Mouse (Mus musculus) adrenal gland, postnatal 25 days (tissue): Measurements from ENCODE around the gene Chrm1. TPM values are rescaled to one million over a fixed set of nuclear protein-coding genes. Genes with fewer than 3 reads are reported as not detected.

ENCODE experiments used
- DNase-seq: peaks from one replicate; pipeline ENCODE4 v3.0.0; 2021; ENCODE audit warnings: mixed read lengths
- total RNA-seq: library from RNA; stranded (reverse); gene quantifications from 2 replicates; pipeline ENCODE4 v1.2.3, GENCODE M21; 2021

Gene Chrm1
- total RNA-seq, 1 experiment from 2014 or later, result 2.4 TPM

DNA sequence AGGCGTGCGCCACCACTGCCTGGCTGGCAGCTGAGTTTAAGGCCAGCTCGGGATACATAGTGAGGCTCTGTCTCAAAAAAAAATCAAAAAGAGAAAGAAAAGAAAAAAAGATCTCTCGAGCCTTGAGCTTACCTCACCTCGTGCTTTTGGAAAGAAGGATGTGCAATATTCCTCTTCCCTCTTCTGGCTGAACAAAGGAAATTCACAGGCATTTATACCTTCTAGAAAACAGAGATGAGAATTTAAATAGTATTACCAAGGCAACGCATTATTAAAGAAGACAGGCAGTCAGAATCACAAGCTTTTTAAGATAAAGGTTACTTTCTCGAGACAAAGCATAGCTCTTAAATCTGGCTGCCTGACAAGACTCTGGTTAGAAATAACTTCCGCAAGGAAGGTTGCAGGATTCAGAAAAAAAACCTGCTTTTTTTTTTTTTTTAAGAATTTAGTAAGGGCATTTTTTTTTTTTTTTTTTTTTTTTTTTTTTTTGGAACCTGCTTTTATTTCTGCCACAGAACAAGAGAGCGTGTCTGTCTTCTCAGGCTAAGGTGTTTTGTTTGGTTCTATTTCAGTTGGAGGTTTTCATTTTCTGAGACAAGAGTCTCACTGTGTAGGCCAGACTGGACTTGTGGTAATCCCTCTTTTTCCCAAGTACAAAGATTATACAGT, 28.4 kb downstream of the Chrm1 start:
- no peak for DNase-seq

DNA sequence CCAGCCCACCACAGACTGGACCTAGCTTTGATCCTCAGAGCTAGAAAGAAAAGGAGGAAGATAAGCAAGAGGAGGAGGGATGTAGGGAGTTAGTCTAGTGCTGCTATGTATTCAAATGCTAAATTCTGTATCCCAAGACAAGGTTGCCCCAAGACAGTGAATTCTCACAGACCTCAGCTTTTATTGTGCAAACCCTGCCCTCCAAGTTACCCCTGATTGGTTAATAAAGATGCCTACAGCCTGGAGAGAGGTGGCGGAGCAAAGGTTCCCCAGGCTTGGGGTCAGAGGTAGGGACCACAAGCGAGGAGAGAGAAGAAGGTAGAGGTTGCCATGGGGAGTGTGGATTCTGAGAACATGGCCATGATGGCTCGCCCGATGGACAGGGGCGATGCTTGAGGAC, 29.2 kb downstream of the Chrm1 start:
- DNase-seq, result no peak

DNA sequence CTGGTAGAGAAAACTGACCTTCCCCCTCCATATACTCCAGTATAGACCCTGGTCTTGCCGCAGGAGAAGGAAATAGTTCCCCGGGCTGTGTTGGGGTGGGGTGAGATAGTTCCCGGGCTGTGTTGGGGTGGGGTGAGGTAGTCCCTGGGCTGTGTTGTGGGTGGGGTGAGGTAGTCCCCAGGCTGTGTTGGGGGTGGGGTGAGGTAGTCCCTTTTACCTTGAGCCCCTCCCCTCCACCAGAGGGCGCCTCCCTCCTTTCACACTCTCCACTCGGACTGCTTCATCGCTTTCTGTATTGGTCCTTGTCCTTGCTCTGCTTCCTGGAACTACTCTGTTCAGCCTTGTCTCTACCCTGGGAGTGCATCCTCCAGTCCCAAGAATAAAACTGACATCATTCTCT, 31.7 kb downstream of the Chrm1 start:
- peak; percentile 38 for DNase-seq

DNA sequence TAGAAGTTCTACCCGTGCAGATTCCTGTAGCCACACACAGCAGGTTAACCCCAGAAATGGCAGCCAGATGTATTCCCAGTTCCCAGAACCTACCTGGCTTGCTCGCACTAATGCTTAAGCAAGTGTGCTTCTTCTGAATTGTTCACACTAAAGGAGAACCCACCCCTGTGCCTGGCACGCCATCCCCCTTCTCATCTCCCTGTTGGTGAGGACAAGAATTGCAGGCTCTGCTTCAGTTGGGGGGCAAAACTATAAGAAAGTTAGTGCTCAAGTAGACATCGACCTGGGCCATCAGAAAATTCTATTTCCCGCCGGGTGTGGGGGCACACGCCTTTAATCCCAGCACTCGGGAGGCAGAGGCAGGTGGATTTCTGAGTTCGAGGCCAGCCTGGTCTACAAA, 36.1 kb downstream of the Chrm1 start:
- no peak for DNase-seq

DNA sequence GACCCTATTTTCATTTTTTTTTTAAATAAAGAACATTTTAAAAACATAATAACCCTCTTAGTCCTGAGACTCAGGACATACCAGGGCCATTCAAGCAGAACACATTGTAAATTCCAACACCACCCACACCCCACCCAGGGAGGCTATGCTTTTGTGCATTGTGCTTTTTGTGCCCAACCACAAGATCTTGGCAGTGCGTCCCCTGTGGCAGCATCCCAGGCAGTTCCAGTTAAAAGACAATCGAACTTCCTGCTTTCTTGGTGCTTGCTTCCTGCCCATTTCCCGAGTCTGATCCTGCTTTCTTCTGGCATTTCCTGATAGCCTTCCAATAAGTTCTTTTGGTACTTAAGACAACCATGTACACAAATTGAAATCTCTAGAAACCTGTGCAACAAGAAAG, 38.9 kb downstream of the Chrm1 start:
- no peak for DNase-seq

DNA sequence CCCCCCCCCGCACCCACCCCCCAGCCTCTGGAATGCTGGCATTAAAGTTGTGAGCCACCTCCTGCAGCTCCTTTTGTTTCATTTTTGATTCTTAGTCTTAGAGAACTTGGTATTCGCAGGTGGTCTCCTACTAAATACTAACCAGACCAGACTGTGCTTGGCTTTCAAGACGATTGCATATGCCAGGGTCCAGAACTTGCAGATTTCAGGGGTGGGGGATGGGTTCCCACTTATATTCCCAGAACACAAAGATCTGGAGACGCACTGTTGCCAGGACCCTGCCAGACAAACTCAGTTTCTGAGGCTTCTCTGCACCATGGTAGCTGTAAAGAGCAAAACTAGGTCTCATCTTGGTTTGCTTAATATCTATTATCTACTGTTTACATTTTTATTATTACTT, 40.0 kb downstream of the Chrm1 start:
- DNase-seq, result no peak

DNA sequence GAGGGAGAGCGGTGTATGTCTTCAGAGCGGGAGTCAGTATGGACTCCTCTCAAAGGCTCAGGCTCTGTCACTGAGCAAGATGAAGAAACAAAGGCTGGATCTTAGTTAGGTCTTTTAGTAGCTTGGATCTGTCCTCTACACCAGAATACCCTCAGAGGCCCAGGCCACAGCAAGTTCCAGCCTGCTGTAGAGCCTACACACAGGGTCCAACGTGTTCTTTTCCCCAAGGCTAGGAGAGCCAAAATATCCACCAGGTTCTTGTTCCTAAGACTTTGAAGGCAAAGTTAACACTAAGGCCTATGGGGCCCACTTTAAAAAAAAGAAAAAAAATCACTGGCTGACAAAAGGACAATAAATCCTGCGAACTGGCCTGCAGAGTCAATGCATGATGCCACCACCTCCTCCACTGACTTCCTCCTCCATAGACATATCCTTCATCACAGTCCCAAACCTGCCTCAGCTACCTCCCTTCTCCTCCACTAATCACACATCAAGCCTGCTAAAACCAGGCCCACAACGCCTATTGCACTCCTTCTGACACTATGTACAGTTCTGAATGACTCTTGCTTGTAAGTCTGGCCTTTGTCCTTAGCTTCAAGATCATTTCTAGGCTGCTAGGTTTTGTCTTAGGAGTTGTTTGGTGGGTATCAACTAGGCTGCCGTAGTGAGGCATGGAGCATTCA, 41.6 kb downstream of the Chrm1 start:
- no peak for DNase-seq

DNA sequence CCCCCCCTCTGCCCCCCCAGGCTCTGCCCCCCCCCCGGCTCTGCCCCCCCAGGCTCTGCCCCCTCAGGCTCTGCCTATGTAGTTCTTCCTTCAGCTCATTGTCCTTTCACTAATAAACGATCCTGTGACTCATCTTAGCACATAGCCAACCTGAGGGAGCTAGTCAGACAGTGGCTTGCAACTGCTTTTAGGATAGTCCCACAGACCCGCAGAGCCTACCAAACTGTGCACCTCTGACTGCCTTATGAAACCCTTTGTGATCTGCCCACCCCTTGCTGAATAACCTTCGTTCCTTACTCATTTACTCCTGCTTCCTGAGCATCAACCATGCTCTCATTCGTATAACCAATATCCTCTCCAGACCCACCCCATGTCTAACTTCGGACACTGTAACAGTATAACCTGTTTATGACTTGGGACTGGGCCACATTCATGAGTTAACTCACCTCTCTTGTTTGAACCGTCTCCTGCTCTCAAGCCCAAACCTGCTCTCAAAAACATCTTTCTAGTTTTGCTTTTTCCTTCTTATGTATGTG, 42.6 kb downstream of the Chrm1 start:
- no peak for DNase-seq

DNA sequence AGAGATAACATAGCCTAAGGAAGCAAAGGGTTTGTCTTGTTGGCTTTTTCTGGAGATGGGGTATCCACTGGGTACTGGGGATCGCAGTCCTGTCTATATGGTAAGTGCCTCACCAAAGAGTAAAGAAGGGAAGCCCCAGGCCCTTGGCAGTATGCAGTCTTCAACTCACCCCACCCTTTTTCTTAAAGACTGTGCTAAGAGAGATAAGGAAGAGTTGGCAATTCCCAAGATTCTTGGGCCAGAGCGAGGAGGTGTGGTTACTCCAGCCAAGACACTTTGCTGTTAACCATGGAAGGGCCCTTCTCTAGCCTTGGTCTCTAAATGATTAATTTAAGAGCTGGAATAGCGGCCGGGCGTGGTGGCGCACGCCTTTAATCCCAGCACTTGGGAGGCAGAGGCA, 43.3 kb downstream of the Chrm1 start:
- no peak for DNase-seq

DNA sequence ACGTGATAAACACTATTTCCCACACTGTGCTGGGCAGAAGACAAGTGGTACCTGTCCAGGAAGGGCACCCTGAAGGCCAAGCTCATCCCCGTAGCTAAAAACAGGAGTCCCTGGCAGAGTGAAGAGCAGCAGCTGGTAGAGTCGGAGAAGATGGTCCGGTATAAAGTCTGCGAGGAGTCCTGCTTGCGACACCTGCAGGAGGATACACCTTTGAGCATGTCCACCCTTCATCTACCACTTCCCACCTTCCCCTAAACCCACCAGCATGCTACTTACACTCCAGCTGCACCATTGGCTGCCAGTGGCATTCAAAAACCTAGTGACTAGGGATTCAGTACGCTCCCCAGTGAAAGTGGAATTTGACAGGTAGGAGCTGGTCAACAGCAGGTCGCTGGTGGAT, 45.4 kb downstream of the Chrm1 start:
- DNase-seq, result no peak

DNA sequence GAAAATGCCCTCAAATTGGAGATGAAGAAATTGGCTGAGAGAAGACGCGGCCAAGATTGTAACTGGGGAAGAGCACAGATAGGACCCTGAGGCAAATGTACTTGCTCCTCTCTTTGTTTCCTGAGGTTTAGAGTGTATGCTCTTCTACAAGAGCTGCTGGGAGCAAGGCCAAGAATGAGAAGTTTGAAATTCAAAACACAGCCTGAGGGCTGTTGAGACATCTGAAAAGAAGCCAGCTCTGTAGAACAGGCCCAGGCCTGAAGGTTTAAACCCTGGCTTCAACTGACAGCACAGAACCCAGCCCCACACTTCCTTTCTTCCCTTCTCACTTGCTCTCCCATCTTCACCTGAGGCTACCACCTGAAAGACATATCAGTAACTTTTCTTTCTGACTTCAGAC, 46.5 kb downstream of the Chrm1 start:
- DNase-seq, result no peak

DNA sequence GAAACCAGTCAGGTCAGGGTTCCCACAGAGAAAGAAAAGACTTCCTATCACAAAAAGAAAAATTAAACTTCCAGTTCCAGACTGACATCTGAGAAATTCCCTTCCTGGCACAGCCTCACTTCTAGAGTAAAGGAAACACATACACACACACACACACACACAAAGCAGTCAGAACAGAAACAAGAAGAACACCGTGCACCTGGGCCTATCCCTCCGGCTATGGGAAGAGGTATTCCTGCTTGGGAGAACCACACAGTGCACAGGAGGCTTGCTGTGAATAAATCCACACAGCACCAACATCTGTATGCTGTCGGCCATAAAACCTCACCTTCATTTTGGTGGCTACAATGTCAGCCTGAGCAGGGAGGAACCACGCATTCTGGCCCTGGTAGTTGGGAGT, 47.9 kb downstream of the Chrm1 start:
- DNase-seq, result no peak

DNA sequence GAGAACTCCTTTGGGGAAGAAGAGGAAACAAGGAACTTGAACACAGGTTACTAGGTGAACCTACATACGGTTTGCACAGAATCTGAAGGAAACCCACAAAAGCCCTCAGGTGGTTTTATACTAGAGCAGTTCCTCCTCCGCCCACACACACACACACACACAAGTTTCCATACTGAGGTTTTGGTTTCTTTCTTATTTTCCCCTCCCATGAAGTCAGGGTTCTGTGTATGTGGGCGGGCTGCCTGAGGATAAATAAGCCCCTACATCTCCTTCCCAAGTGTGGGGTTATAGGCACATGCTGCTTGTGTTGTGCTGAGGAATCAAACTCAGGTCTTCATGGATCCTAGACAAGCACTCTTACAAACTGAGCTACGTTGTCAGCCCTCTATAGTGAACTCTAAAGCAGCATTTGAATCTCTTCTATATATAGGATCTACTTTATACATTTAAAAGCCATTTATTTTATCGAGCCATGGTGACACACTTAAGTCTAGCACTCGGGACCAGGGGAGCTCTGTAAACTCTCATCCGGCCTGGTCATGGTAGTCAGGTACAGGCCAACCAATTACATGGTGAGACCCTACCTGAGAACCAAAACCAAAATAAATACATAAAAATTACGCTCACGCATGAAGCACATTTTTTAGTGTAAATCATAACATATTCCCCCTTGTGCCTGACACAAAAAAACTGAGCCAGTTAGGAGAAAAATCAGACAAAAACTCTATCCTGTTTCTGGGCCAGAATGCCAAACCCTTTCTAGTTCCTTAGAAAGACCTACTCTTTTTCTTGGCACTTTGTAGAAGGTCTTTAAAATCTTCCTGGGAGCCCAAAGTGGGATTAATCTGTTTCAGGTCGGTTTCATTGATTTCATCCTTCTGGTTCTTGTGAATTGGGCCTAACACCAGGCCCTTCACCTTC, 48.6 kb downstream of the Chrm1 start:
- no peak for DNase-seq

DNA sequence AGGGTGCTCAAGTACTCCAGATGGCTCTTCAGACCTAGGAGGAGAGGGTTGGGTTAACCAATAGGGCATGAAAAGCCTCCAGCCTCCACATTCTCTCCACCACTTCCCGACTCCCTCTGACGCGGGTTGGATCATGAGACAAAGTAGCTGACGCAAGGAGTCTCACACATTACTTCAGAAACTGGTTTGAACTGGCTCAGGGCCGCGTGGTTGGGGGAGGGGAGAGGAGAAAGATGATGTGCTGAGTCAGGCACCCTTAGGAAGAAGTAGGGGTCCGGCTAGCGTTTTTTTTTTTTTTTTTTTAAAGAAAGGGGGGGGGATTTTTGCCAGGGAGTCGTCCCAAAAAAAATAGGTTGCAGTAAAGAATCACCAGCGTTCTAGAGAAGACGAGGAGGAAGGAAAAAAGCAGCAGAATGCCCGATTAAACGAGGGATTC, 49.3 kb downstream of the Chrm1 start:
- DNase-seq, result peak; percentile 69

DNA sequence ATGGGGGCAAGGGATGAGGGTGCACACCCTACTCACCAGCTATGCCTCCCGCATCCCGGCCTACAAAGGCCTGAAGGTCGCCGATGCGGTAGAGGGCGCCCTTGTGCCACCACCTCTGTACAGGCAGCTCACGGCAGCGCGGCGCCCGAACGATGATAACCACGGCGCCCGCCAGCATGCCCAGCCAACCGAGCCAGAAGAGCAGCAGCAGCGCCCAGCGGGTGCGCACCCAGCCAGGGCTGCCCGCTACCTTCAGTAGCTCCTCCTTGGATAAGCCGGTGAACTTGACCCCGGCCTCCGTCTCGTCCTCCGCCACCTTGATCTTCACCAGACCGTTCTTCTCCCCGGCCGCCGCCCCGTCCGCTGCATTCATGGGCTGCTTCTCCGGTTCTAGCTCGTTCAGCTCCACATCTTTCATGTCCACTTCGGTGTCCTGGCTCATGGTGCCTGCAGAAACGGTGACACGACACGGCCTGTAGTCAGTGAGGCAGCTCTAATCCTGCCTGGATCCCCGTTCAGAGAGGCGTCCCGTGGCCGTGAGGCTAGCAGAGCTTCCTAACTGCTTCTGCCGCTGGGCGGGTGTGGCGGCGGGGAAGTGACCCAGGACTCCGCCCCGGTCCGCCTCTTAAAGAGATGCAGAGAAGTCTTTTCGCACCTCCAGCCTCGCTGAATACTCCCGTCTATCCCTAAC, 49.9 kb downstream of the Chrm1 start:
- peak; percentile 94 for DNase-seq

DNA sequence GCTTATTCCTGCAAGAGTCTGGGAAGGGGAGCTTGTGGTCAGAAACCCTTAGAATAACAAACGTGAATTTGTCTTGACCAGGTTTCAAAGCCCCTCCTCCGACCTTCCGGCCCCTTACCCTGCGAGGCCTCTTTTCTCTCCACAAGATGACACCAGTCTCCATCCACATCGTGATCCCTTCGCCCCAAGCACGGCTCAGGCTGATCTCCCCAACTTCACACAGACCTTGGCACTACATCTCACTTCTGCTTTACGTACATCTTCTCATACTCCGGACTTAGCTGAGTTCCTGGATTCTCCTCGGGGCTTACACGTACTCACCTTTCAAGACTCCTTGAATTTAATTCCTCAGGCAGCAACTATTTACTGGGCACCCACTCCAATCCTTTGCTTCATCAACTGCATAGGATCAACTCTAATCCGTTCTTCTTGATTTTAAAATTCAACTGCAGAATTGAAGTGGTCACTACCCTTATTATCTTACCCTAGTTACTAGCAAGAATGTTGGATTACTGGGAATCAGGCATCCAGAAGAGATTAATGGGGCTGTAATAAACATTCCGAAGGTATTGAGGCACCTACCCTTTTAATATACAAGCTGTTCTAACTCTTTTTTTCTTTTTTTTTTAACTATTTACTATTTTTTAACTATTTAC, 50.5 kb downstream of the Chrm1 start:
- no peak for DNase-seq

DNA sequence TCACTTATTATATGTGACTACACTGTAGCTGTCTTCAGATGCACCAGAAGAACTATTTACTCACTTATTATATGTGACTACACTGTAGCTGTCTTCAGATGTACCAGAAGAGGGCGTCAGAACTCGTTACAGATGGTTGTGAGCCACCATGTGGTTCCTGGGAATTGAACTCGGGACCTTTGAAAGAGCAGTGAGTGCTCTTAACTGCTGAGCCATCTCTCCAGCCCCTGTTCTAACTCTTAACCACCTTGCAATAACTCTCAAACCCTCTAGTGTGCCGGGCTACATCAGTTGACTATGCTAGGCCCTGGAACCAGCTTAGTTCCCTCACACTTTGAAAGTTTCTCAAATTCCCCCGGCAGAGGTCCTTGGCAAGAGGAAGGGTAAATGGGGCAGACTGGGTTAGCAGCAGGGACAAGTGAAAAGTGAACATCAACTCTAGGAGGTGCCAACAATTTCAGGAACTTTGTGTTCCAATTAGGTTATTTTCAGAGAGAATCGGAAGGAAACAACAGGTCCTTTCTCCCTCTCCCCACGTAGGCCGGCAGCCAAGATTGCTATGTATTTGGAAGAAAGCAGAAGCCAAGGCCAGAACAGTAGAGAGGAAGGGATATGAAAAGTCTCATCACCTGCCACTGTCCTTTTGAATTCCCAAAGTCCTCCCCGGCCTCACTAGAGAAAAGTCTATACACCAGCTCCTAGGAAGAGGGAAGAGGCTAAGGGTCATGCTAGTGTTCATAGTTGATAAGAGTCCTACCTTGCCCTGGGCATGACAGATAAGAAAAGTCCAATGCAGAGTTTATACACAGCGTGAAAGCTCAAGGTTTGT, 51.3 kb downstream of the Chrm1 start:
- no peak for DNase-seq

DNA sequence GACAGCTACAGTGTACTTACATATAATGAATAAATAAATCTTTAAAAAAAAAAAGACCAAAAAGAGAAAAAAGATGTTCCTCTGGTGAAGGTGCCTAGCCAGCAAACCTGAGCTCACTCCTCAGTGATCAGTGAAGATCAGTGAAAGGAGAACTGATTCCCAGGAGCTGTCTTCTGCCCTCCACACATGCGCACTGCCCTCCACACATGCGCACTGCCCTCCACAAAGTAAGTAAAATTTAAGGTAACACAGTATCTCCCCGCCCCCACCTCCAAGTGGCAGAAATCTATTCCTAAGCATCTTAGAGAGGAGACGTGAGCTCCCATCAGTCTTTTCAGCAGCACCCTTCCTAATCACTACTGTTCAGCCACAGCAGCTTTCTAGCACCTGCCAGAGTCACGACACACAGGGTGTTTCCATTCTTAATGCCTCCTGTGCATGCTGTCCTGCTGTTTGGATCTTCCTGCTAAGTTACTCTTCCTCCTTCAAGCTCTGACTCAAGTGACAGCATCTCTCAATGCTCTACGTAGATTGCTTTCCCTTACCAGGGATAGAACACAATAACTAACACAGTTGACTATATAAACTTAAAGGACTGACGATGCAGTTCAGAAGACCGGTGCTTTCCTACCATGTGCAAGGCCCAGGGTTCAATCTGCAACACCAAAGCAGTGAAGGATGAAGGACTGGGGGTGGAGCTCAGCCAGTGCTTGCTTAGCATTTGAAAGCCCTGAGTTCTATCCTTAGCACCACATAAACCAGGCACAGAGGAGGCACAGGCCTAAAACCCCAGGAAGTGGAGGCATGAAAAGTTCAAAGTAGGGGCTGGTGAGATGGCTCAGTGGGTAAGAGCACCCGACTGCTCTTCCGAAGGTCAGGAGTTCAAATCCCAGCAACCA, 52.5 kb downstream of the Chrm1 start:
- no peak for DNase-seq

DNA sequence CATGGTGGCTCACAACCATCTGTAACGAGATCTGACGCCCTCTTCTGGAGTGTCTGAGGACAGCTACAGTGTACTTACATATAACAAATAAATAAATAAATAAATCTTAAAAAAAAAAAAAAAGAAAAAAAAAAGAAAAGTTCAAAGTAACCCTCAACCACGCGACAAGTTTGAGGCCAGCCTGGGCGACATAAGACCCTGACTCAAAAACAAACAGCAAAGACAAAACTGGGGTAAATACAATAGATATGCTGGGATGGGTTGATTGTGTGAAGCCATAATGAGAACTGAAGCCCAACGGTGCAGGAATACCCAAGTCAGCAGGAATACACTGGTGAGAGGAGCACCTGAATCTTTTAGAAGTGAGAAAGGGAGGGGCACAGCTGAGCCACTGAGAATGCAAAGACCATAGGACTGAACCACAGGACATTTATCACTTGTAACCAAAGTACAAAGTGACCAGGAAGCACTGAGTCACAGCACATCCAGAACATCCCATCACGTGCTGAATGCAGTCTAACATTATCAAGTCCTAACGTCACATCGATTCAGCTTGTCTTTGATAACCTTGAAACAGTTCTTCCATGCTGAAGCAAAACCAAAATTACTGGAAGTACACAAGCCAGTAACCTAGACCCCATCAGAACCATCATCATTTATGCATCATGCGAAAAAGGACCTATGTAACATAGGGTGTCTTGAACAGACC, 53.3 kb downstream of the Chrm1 start:
- DNase-seq, result no peak
